Mouse (Mus musculus) midbrain, embryonic 10.5 days (tissue): ENCODE measurements around the gene Csnk1d. TPM values are rescaled to one million over a fixed set of nuclear protein-coding genes. Genes with fewer than 3 reads are reported as not detected.

Experiments
- DNase-seq: peaks from one replicate; pipeline ENCODE4 v3.0.0-alpha.2; 2017; ENCODE audit warnings: low spot score
- H3K27ac ChIP-seq: fragments of 300-500 bp; sonication (generic); replicated peaks from 2 replicates; pipeline ENCODE4 v1.5.1; 2016; ENCODE audit warnings: mild to moderate bottlenecking
- H3K27me3 ChIP-seq: fragments of 300-500 bp; sonication (generic); 2 replicates; pipeline ENCODE4 v1.6.1; 2016; ENCODE audit warnings: low read depth, mild to moderate bottlenecking; ENCODE audit not compliant: poor library complexity, severe bottlenecking
- H3K36me3 ChIP-seq: fragments of 300-500 bp; sonication (generic); 2 replicates; pipeline ENCODE4 v1.6.1; 2016; ENCODE audit warnings: mild to moderate bottlenecking, moderate library complexity
- H3K4me1 ChIP-seq: fragments of 300-500 bp; sonication (generic); 2 replicates; pipeline ENCODE4 v1.6.1; 2016
- H3K4me3 ChIP-seq: fragments of 300-500 bp; sonication (generic); 2 replicates; pipeline ENCODE4 v1.5.1; 2016; ENCODE audit warnings: mild to moderate bottlenecking, moderate library complexity
- H3K9me3 ChIP-seq: fragments of 300-500 bp; sonication (generic); replicated peaks from 2 replicates; pipeline ENCODE4 v1.6.1; 2016; ENCODE audit warnings: mild to moderate bottlenecking
- WGBS: fragments of 180-500 bp; shearing (Covaris S2); methylation state at CpG from one replicate; pipeline ENCODE4 v1.1.7; 2016; 5-methylcytosine and 5-hydroxymethylcytosine counted together
- polyA plus RNA-seq: library from polyadenylated mRNA; unstranded; fragments of >200 nt; fragmentation: Nextera tagmentation; extraction: Ambion mirVana; gene quantifications from 2 replicates; pipeline ENCODE4 v1.2.1, GENCODE M21; 2016

Gene Csnk1d
- polyA plus RNA-seq, 1 experiment from 2014 or later, result 120 TPM

- peaks cover 9% of the 10 kb centered on the region; the same call in 1 of the 2 replicates for H3K4me1 ChIP-seq
- H3K27ac ChIP-seq, result 0 out of 2 replicates have a peak overlapping the region, but pooled peaks have one; percentile 7
- H3K9me3 ChIP-seq, result no peaks in the 10 kb centered on the region
- DNase-seq, result no peak
- H3K4me3 ChIP-seq, result no peak overlapping the region
- 88% methylated on average over 18 of the region's 18 CpGs for WGBS
- no peaks in the 10 kb centered on the region for H3K27me3 ChIP-seq
- H3K36me3 ChIP-seq, result peaks cover 100% of the 10 kb centered on the region
Observed at GRCm38 (mm10) chr11:120959066-120959465, 32.1 kb downstream of the Csnk1d start.

DNA sequence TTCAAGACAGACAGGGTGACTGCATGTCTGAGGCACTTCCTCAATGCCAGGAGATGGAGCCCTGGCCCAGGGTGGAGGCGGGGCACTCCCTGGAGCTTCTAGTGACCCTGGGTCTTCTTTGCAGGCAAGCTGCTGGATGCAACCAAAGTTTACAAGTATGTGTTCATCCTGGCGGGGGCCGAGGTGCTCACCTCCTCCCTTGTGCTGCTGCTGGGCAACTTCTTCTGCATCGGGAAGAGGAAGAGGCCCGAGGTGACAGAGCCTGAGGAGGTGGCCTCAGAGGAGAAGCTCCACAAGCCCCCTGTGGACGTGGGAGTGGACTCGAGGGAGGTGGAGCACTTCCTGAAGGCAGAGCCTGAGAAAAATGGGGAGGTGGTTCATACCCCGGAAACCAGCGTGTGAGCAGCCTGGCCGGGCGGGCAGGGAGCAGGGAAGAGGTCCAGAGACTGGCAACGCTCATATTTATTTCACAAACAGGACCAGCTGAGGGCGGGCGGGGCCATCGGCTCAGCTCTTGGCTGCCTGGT is 33.3 kb downstream of the Csnk1d start:
- DNase-seq, result no peak
- peaks cover 18% of the 10 kb centered on the region for H3K4me1 ChIP-seq
- 81% methylated on average over 15 of the region's 15 CpGs for WGBS
- no peak overlapping the region for H3K27ac ChIP-seq
- H3K27me3 ChIP-seq, result no peaks in the 10 kb centered on the region
- H3K9me3 ChIP-seq, result no peaks in the 10 kb centered on the region
- peaks cover 99% of the 10 kb centered on the region for H3K36me3 ChIP-seq
- no peak overlapping the region for H3K4me3 ChIP-seq

DNA sequence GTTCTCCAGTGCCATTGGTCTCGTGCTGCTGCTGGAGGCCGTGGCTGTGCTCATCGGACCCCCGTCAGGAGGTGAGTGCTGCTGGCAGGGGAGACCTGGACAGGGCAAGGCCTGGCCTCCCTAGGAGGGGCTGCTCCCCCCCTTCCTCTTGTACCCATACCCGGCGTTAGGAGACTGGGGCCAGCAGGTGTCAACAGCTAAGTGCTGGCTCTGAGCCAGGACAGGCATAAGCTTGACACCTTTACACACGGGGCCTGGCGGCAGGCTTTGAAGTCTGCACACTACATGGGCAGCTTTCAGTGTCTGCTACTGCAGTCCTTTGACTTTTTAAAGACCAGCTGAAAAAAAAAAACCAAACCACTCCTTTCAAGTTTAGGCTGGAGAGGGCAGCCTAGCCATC is 34.1 kb downstream of the Csnk1d start:
- Histone ChIP-seq H3K4me1 (peaks cover 25% of the 10 kb centered on the region), H3K4me3 (no peak overlapping the region), H3K36me3 (peaks cover 98% of the 10 kb centered on the region), H3K9me3 (no peaks in the 10 kb centered on the region), H3K27ac (no peak overlapping the region), H3K27me3 (no peaks in the 10 kb centered on the region)
- DNase-seq, result no peak
- WGBS, result 90% methylated on average over 8 of the region's 8 CpGs

- Histone ChIP-seq H3K4me1 (peaks cover 39% of the 10 kb centered on the region), H3K4me3 (no peak overlapping the region), H3K27ac (no peak overlapping the region), H3K36me3 (peaks cover 89% of the 10 kb centered on the region), H3K9me3 (no peaks in the 10 kb centered on the region), H3K27me3 (no peaks in the 10 kb centered on the region)
- no peak for DNase-seq
- 92% methylated on average over 8 of the region's 8 CpGs for WGBS
Observed at GRCm38 (mm10) chr11:120955701-120956100, 35.4 kb downstream of the Csnk1d start.

- peaks cover 46% of the 10 kb centered on the region for H3K4me1 ChIP-seq
- H3K27ac ChIP-seq, result no peak overlapping the region
- no peaks in the 10 kb centered on the region for H3K9me3 ChIP-seq
- H3K4me3 ChIP-seq, result no peak overlapping the region
- no peak for DNase-seq
- H3K36me3 ChIP-seq, result peaks cover 81% of the 10 kb centered on the region
- peaks cover 1% of the 10 kb centered on the region; the same call in 1 of the 2 replicates for H3K27me3 ChIP-seq
- WGBS, result 81% methylated on average over 5 of the region's 5 CpGs
Observed at GRCm38 (mm10) chr11:120954936-120955335, 36.2 kb downstream of the Csnk1d start.

DNA sequence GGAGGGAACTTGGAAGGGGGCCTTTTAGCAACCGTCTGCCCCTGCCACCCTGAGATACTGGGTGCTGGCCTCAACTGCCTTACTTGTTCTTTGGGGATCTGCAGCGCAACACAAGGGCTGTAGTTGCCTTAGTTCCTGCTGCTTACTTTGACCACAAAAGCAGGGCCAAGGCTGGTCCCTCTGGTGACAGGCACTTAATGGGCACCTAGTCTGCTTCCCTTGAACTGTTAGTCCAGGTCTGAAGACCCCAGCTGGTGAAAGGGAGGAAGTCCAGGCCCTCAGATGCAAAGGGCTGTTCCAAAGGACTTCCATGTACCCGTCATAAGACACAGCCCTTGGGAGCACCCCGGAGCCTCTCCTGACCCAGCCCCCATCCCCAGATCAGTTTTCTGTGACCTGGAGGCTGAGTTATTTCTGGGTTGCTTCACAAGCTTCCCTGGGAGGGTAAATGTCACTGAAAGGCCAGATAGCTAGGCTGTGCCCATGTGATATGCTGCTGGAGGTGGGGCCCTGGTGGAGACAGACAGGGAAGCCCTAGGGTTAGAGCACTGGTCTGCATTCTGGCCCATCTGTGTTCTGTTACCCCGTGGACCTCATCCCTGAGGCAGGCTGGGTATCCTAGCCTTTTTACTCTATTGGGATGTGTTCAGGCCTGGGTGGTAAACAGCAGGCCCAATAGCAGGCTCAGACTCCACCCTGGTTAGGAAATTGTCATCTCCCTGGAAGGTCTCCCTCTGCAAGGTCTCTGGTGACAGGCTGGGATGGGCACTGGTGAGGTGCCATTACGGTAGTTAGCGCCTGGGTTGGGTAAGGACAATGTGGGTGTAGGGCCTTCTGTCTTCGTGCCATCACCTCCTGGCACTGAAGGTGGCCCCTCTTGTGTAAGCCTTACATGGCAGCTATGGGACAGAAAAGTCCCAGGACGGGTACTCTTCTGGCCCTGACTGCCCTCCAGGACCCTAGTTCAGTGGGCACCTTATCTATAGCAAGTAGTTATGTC is 39.1 kb downstream of the Csnk1d start:
- H3K4me1 ChIP-seq, result peaks cover 57% of the 10 kb centered on the region
- H3K36me3 ChIP-seq, result peaks cover 52% of the 10 kb centered on the region
- peaks cover 16% of the 10 kb centered on the region for H3K27me3 ChIP-seq
- DNase-seq, result no peak
- peak overlapping the region; percentile 92 for H3K27ac ChIP-seq
- no peaks in the 10 kb centered on the region for H3K9me3 ChIP-seq
- WGBS, result 84% methylated on average over 9 of the region's 9 CpGs
- peak overlapping the region; percentile 75 for H3K4me3 ChIP-seq

GRCm38 (mm10) chr11:120951237-120951636 is 39.9 kb downstream of the Csnk1d start:
- Histone ChIP-seq H3K36me3 (peaks cover 44% of the 10 kb centered on the region), H3K27me3 (peaks cover 16% of the 10 kb centered on the region), H3K4me1 (peaks cover 57% of the 10 kb centered on the region), H3K9me3 (no peaks in the 10 kb centered on the region), H3K27ac (peak overlapping the region; percentile 92), H3K4me3 (peak overlapping the region; percentile 75)
- WGBS, result 28% methylated on average over 8 of the region's 8 CpGs
- no peak for DNase-seq

DNA sequence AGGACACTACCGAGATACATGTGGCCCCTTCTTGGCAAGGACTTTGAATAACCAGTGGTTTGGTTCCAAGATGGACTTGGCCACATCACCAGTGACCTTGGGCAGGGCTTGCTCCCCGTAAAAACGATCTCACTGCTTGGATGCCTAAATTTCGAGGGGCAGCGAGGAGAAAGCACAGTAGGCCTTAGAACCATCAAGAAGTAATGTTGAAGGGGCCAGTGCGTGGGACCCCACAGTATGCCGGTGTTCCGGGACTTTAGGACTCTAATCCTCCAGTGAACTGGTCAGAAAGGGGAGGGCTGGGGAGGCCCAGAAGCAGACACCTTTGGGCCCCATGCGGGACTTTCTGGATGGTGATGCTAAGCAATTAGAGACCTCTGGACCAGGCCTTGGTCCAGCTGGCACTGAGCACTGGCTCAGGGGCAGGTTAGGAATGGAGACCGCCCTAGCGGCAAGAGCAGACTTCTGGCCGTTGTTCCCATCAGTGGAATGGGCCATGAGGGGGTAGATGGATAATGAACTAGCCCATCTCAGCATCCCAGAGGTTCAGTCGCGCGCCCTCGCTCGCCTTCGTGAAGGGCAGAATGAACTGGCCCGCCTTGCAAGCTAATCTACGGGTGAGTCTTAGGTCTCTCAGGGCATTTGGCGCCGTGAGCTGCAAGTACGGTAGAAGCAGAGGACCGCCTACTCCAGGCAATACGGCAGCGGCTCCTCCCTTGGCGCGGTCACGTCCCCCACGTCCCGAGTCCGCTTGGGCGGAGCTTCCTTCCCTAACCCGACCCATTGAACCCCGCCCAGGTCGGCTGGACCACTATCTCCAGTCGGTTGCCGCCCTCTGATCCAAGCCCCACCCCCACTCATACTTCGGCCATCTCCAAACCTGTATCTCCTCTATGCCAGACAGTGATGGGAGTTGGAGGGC is 40.6 kb downstream of the Csnk1d start:
- peak overlapping the region; percentile 92 for H3K27ac ChIP-seq
- peaks cover 37% of the 10 kb centered on the region for H3K36me3 ChIP-seq
- peaks cover 16% of the 10 kb centered on the region for H3K27me3 ChIP-seq
- H3K4me3 ChIP-seq, result peak overlapping the region; percentile 75
- WGBS, result 2% methylated on average over 39 of the region's 39 CpGs
- peak; percentile 96 for DNase-seq
- H3K4me1 ChIP-seq, result peaks cover 57% of the 10 kb centered on the region
- H3K9me3 ChIP-seq, result no peaks in the 10 kb centered on the region

- WGBS, result 3% methylated on average over 10 of the region's 10 CpGs
- Histone ChIP-seq H3K27me3 (peaks cover 16% of the 10 kb centered on the region), H3K36me3 (peaks cover 30% of the 10 kb centered on the region), H3K9me3 (no peaks in the 10 kb centered on the region), H3K4me1 (peaks cover 57% of the 10 kb centered on the region), H3K27ac (peak overlapping the region; percentile 92), H3K4me3 (peak overlapping the region; percentile 75)
- no peak for DNase-seq
Observed at GRCm38 (mm10) chr11:120949863-120950262, 41.3 kb downstream of the Csnk1d start.

- Histone ChIP-seq H3K27ac (peak overlapping the region; percentile 92), H3K4me1 (peaks cover 56% of the 10 kb centered on the region), H3K9me3 (no peaks in the 10 kb centered on the region), H3K4me3 (peak overlapping the region; percentile 75), H3K36me3 (peaks cover 23% of the 10 kb centered on the region), H3K27me3 (peaks cover 16% of the 10 kb centered on the region)
- WGBS, result under 1% methylated on average over 74 of the region's 75 CpGs
- DNase-seq, result peak; percentile 73
Observed at GRCm38 (mm10) chr11:120948861-120949851, 42.0 kb downstream of the Csnk1d start.

DNA sequence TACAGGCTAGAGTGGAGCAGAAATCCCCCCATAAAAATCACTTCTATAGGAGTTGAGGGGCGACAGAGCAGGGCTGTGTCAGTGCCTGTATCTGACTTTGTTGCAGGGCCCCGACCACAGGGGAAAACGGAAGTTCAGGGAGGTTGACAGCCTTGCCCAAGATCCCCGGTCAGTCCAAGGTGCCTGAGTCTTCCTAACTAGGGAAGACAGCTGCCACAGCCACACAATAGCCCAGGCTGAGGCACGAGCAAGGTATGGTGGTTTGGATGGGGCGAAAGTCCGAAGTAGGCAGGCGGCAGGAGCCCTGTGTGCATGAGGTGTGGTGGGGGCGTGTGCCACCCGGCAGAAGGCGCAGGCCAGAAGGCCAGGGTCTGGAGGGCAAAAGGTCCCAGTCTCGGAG is 42.8 kb downstream of the Csnk1d start, which contains the start of gene Slc16a3:
Slc16a3 (plus strand) TSS at position 153 of the 400 bp plus-strand sequence.
- Histone ChIP-seq H3K4me1 (peaks cover 50% of the 10 kb centered on the region), H3K27ac (peak within 1 kb of the TSS; percentile 92), H3K4me3 (peak within 1 kb of the TSS; percentile 75), H3K36me3 (peaks cover 16% of the 10 kb centered on the region), H3K27me3 (peaks cover 16% of the 10 kb centered on the region), H3K9me3 (no peaks in the 10 kb centered on the region)
- WGBS, result 41% methylated on average over 12 of the region's 12 CpGs
- no peak for DNase-seq
